Mouse (Mus musculus) kidney, postnatal 0 days (tissue): ENCODE data around the gene Pde3b. TPM values are rescaled to one million over a fixed set of nuclear protein-coding genes. Genes with fewer than 3 reads are reported as not detected.

Source experiments
- ATAC-seq: fragments of 200-750 bp; cut with Nextera tagmentation; replicated peaks from 2 replicates; pipeline ENCODE4 v1.8.0; 2017; ENCODE audit warnings: low read depth, moderate number of reproducible peaks, moderate TSS enrichment, moderate library complexity; ENCODE audit not compliant: low FRiP score
- DNase-seq: peaks from one replicate; pipeline ENCODE4 v3.0.0-alpha.2; 2016; ENCODE audit warnings: low spot score
- H3K27ac ChIP-seq: fragments of 300-500 bp; sonication (generic); 2 replicates; pipeline ENCODE4 v1.5.1; 2014; ENCODE audit warnings: mild to moderate bottlenecking
- H3K27me3 ChIP-seq: fragments of 300-500 bp; sonication (generic); 2 replicates; pipeline ENCODE4 v1.6.1; 2014; ENCODE audit warnings: low read length, mixed read lengths; ENCODE audit not compliant: insufficient read depth
- H3K36me3 ChIP-seq: fragments of 300-500 bp; sonication (generic); 2 replicates; pipeline ENCODE4 v1.6.1; 2014; ENCODE audit warnings: low read length, mixed read lengths; ENCODE audit not compliant: insufficient read depth
- H3K4me1 ChIP-seq: fragments of 300-500 bp; sonication (generic); replicated peaks from 2 replicates; pipeline ENCODE4 v1.6.1; 2014; ENCODE audit warnings: antibody characterized with exemption, low read length, mixed read lengths; ENCODE audit not compliant: insufficient read depth
- H3K4me2 ChIP-seq: fragments of 300-500 bp; sonication (generic); 2 replicates; pipeline ENCODE4 v1.6.1; 2014; ENCODE audit warnings: mild to moderate bottlenecking, low read length, moderate library complexity, mixed read lengths
- H3K4me3 ChIP-seq: fragments of 300-500 bp; sonication (generic); replicated peaks from 2 replicates; pipeline ENCODE4 v1.5.1; 2014; ENCODE audit warnings: low read depth, low read length
- H3K9ac ChIP-seq: fragments of 300-500 bp; sonication (generic); 2 replicates; pipeline ENCODE4 v1.6.1; 2014; ENCODE audit warnings: low read depth, low read length
- H3K9me3 ChIP-seq: fragments of 300-500 bp; sonication (generic); replicated peaks from 2 replicates; pipeline ENCODE4 v1.6.1; 2016; ENCODE audit warnings: low read length, inconsistent platforms, mixed read lengths
- CTCF ChIP-seq: IDR thresholded peaks from 2 replicates; pipeline ENCODE4 v1.5.1; 2016; ENCODE audit warnings: antibody characterized with exemption, low read depth, mild to moderate bottlenecking, moderate library complexity
- WGBS: fragments of 180-500 bp; shearing (Covaris S2); extraction: QIAGEN DNeasy Blood & Tissue Kit; methylation state at CpG from one replicate; pipeline ENCODE4 v1.1.7; 2014; 5-methylcytosine and 5-hydroxymethylcytosine counted together
- polyA plus RNA-seq: library from polyadenylated mRNA; unstranded; fragments of >200 nt; fragmentation: Nextera tagmentation; extraction: Ambion mirVana; gene quantifications from 2 replicates; pipeline ENCODE4 v1.2.1, GENCODE M21; 2015

The Pde3b gene
- polyA plus RNA-seq, 1 experiment from 2014 or later: 4.2 TPM

DNA sequence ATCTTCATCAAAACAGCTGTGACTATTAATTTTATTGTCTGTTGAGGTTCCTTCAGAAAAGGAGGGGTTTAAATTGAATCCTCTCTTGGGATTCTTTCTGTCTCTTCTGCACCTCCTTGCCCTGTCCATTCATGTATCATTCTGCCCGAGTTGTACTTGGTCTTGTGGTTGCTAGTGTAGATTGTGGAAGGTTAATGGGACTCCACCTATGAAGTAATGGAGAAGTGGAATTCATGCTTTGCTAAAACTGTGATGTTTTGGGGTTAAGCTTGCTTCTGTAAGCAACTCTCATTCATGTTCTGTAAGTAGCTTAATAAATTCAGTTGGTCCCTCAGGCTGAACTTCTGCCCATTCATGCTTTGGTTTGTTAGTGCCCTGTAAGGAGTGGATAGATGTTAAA lies 59.8 kb downstream of the Pde3b start:
- DNase-seq (no peak), ATAC-seq (no peak)
- H3K4me2 ChIP-seq: no peak overlapping the region
- no peaks in the 10 kb centered on the region for H3K9me3 ChIP-seq
- H3K4me1 ChIP-seq: no peaks in the 10 kb centered on the region
- H3K36me3 ChIP-seq: no peaks in the 10 kb centered on the region
- no peak for TF ChIP-seq CTCF
- no peak overlapping the region for H3K4me3 ChIP-seq
- H3K27me3 ChIP-seq: no peaks in the 10 kb centered on the region
- H3K9ac ChIP-seq: no peak overlapping the region
- 75% methylated on average over 1 of the region's 1 CpGs for WGBS
- no peak overlapping the region for H3K27ac ChIP-seq

DNA sequence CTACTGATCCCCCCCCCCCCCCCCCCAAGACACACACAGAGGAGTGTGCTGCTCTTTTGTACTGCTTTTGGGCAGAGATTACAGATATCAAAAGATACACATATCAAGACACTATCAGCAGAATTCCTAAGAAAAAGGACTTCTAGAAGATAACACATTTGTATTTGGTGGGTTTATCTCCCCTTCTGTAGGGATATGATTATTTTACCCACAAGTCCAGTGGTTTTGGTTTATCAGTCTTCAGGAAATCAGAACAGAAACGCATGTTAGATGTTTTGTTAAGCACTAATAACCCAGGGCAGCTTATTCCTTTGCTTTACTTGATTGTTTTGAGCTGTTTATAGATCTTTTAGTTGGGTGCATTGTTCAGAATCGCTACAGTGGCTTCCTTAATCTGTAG lies 62.8 kb downstream of the Pde3b start:
- Histone ChIP-seq H3K4me2 (no peak overlapping the region), H3K9me3 (no peaks in the 10 kb centered on the region), H3K4me1 (no peaks in the 10 kb centered on the region), H3K36me3 (no peaks in the 10 kb centered on the region), H3K27ac (no peak overlapping the region), H3K9ac (no peak overlapping the region), H3K4me3 (no peak overlapping the region), H3K27me3 (no peaks in the 10 kb centered on the region)
- 81% methylated on average over 2 of the region's 2 CpGs for WGBS
- DNase-seq (no peak), ATAC-seq (no peak)
- TF ChIP-seq CTCF: no peak

DNA sequence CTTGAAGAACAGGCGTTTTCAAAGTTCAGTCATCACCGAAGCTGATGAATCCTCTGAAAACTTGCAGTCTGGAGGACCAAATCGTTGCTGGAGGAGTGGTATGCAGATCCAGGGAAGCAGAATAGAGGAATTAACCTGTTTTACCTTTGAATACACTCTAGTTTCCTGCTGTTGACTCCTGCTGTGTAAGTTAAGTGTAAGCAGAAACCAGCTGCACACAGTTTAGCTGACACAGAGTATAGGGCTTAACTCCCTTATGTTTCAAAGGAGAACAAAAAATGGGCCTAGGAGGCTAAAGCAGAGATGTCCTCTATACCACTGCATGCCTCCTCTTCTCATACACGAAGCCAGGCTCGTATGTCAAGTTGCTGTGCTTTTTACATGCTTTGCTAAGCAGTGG lies 63.8 kb downstream of the Pde3b start:
- H3K4me1 ChIP-seq: no peaks in the 10 kb centered on the region
- H3K9me3 ChIP-seq: no peaks in the 10 kb centered on the region
- no peak for DNase-seq
- TF ChIP-seq CTCF: no peak
- ATAC-seq: no peak
- H3K9ac ChIP-seq: no peak overlapping the region
- WGBS: 44% methylated on average over 5 of the region's 5 CpGs
- H3K4me3 ChIP-seq: no peak overlapping the region
- no peaks in the 10 kb centered on the region for H3K27me3 ChIP-seq
- H3K27ac ChIP-seq: no peak overlapping the region
- no peak overlapping the region for H3K4me2 ChIP-seq
- H3K36me3 ChIP-seq: no peaks in the 10 kb centered on the region

DNA sequence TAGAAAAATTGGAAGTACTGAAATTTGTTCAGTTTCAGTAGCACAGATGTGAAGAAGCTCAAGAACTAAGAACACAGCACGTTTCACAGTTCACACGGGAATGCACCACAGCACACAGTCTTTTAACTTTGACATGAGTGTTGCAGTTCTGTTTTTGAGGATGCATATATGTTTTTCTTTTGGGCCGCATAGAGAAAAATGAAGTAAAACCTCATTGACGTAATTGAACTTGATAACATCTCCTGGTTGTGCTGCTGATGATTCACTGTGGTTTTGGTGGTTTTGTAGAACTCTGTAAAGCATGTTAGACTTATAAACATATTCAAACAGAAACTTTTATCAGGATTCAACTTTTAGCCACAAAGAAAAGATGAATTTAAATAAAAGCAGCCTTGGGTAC lies 64.7 kb downstream of the Pde3b start:
- TF ChIP-seq CTCF: no peak
- ATAC-seq: no peak

DNA sequence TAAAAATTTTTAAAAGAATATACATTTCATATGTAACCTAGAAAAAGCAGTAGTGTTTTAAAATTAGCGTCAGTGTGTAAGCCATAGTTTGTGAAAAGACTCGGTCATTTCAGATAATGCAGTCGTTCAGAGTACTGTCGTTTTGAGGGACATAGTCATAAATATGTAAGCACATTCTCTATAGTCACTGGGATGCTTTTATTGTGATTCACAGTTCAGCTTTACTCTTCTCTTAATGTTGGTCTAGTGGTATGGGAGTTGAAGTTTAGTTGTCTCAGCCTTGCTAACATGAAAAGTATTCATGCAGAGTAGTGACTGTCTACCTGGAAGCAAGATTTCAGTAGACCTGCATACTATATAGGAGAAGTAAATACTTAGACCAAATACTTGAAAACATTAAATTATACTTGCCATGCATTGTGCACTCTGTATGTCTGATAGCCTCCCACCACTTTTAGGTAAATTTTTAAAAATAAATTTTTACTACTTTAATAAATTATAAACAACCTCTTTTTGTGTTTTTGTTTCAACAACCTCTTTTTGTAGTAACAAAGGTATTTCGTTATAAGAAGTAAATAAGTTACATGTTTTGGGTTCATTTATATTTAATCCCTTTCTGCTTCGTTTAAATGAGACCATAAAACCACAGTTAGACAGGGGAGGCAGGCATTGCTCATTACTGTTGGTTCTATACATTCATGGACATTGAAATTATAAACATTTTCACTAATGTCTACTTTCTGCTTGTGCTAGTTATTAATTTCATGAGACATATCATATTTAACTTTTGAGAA lies 65.3 kb downstream of the Pde3b start:
- 74% methylated on average over 6 of the region's 6 CpGs for WGBS
- H3K4me1 ChIP-seq: no peaks in the 10 kb centered on the region
- H3K27me3 ChIP-seq: no peaks in the 10 kb centered on the region
- no peak for TF ChIP-seq CTCF
- no peaks in the 10 kb centered on the region for H3K9me3 ChIP-seq
- no peak for ATAC-seq
- H3K36me3 ChIP-seq: no peaks in the 10 kb centered on the region
- H3K4me2 ChIP-seq: no peak overlapping the region
- DNase-seq: no peak
- H3K27ac ChIP-seq: no peak overlapping the region
- H3K9ac ChIP-seq: no peak overlapping the region
- no peak overlapping the region for H3K4me3 ChIP-seq

More for the DNA sequence above, 64.7 kb downstream of the Pde3b start:
- no peak overlapping the region for H3K4me3 ChIP-seq
- H3K9me3 ChIP-seq: no peaks in the 10 kb centered on the region
- H3K27ac ChIP-seq: no peak overlapping the region
- no peak for DNase-seq
- no peaks in the 10 kb centered on the region for H3K36me3 ChIP-seq
- no peaks in the 10 kb centered on the region for H3K27me3 ChIP-seq
- H3K4me1 ChIP-seq: no peaks in the 10 kb centered on the region
- H3K9ac ChIP-seq: no peak overlapping the region
- 75% methylated on average over 4 of the region's 4 CpGs for whole genome bisulfite sequencing
- H3K4me2 ChIP-seq: no peak overlapping the region

DNA sequence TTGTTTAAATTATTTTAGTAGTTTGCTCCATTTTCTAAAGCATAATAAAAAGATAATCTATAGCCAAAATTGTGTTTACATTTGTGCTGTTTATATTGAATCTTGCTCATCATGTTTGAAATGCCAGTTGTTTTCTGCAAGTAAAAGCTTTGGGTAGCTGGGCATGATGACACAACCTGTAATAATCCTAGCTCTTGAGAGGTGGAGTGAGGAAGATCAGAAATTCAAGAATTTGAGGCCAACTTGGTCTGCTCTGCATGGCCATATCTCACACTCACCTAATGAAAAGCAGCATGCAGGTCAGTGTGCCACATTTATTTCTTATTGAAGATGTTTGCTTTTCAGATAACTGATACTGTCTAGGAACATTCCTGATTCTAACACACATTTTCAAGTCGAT lies 65.9 kb downstream of the Pde3b start:
- H3K4me1 ChIP-seq: no peaks in the 10 kb centered on the region
- no peak overlapping the region for H3K4me3 ChIP-seq
- TF ChIP-seq CTCF: no peak
- no peaks in the 10 kb centered on the region for H3K9me3 ChIP-seq
- ATAC-seq (no peak), DNase-seq (no peak)
- no peak overlapping the region for H3K4me2 ChIP-seq
- 56% methylated on average over 1 of the region's 1 CpGs for WGBS
- H3K36me3 ChIP-seq: no peaks in the 10 kb centered on the region
- H3K27me3 ChIP-seq: no peaks in the 10 kb centered on the region
- H3K27ac ChIP-seq: no peak overlapping the region
- no peak overlapping the region for H3K9ac ChIP-seq
